Mouse (Mus musculus) lung, postnatal 0 days (tissue): ENCODE data around the gene Gm49711. TPM values are rescaled to one million over a fixed set of nuclear protein-coding genes. Genes with fewer than 3 reads are reported as not detected.

ENCODE experiments used
- ATAC-seq: fragments of 200-750 bp; cut with Nextera tagmentation; 2 replicates; pipeline ENCODE4 v1.8.0; 2017; ENCODE audit warnings: moderate library complexity
- DNase-seq: peaks from one replicate; pipeline ENCODE4 v3.0.0-alpha.2; 2016; ENCODE audit warnings: low spot score
- H3K27ac ChIP-seq: fragments of 300-500 bp; sonication (generic); 2 replicates; pipeline ENCODE4 v1.5.1; 2014; ENCODE audit warnings: antibody characterized with exemption, mild to moderate bottlenecking, low read length, mixed read lengths
- H3K27me3 ChIP-seq: fragments of 300-500 bp; sonication (generic); replicated peaks from 2 replicates; pipeline ENCODE4 v1.6.1; 2014; ENCODE audit warnings: low read length, mixed read lengths; ENCODE audit not compliant: insufficient read depth
- H3K36me3 ChIP-seq: fragments of 300-500 bp; sonication (generic); 2 replicates; pipeline ENCODE4 v1.6.1; 2014; ENCODE audit warnings: low read length, mixed read lengths; ENCODE audit not compliant: insufficient read depth
- H3K4me1 ChIP-seq: fragments of 300-500 bp; sonication (generic); 2 replicates; pipeline ENCODE4 v1.6.1; 2014; ENCODE audit warnings: antibody characterized with exemption, low read depth, low read length, mixed read lengths; ENCODE audit not compliant: insufficient read depth
- H3K4me2 ChIP-seq: fragments of 300-500 bp; sonication (generic); replicated peaks from 2 replicates; pipeline ENCODE4 v1.6.1; 2014; ENCODE audit warnings: low read depth, mild to moderate bottlenecking, low read length, moderate library complexity, mixed read lengths
- H3K4me3 ChIP-seq: fragments of 300-500 bp; sonication (generic); 2 replicates; pipeline ENCODE4 v1.5.1; 2014; ENCODE audit warnings: low read depth, low read length
- H3K9ac ChIP-seq: fragments of 300-500 bp; sonication (generic); replicated peaks from 2 replicates; pipeline ENCODE4 v1.6.1; 2014; ENCODE audit warnings: low read depth, mild to moderate bottlenecking
- H3K9me3 ChIP-seq: fragments of 300-500 bp; sonication (generic); 2 replicates; pipeline ENCODE4 v1.6.1; 2016; ENCODE audit warnings: low read length, mixed read lengths
- CTCF ChIP-seq: IDR thresholded peaks from 2 replicates; pipeline ENCODE4 v1.5.1; 2016; ENCODE audit warnings: antibody characterized with exemption, mild to moderate bottlenecking
- EP300 ChIP-seq: IDR thresholded peaks from 2 replicates; pipeline ENCODE4 v1.6.1; 2016; ENCODE audit warnings: antibody characterized with exemption, mild to moderate bottlenecking, control low read depth
- WGBS: fragments of 180-500 bp; shearing (Covaris S2); extraction: QIAGEN DNeasy Blood & Tissue Kit; methylation state at CpG from one replicate; pipeline ENCODE4 v1.1.7; 2014; 5-methylcytosine and 5-hydroxymethylcytosine counted together
- polyA plus RNA-seq: library from polyadenylated mRNA; unstranded; fragments of >200 nt; fragmentation: Nextera tagmentation; extraction: Ambion mirVana; gene quantifications from 2 replicates; pipeline ENCODE4 v1.2.1, GENCODE M21; 2015

Gm49711 gene
- 0.11 TPM in 1 of 2 replicates, not detected in the other for polyA plus RNA-seq

DNA sequence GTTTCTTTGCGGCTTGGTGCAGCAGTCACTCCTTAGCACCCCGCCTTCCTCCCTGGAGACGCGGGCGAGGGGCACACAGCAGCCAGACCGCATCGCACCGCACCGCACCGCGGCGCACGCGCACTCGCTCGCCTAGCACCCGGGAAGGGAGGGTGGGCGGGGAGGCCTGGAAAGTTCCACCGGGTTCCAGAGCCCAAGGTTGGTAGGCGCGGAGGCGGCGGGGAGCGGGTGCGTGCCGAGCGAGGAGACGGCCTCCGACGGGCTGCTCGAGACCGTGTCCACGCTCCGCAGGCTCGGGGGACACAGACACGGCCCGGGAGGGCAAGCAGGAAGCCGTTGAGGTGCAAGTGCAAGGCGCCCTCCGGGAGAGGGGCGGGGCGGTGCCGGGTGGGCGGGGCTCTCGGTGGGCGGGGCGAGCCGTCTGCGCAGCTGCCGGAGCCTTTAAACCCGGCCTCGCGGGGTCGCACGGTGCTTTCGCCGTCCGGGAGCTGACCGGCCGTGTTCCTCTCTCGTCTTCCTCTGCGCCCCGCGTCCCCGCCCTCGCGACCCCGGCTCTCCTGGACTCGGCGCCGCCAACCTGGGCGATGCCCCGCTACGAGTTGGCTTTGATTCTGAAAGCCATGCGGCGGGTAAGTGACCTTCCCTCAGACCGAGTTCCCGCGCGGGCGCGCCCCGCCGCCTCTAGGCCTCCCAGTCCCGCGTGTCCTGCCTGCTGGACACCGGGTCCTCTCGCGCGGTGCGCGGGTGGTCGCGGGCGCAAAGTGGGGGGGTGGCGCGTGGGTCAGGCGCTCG is at the start of gene Gm49711, which contains the start of the genes Mrps6 and Slc5a3:
Gene Gm49711, plus strand, starts transcription at position 465 of the 792 bp plus-strand sequence.
Gene Mrps6, plus strand, starts transcription at position 419 of the 792 bp plus-strand sequence.
Gene Slc5a3, plus strand, starts transcription at position 471 of the 792 bp plus-strand sequence.
- H3K9ac ChIP-seq = peak within 1 kb of the TSS; percentile 54
- 3% methylated on average over 65 of the region's 99 CpGs for WGBS
- H3K27ac ChIP-seq = no peak within 1 kb of the TSS
- TF ChIP-seq CTCF (peak; percentile 43; the same call in 1 of the 2 replicates), EP300 (no peak)
- no peaks in the 10 kb centered on the region for H3K36me3 ChIP-seq
- H3K4me1 ChIP-seq = 0 out of 2 replicates have a peak, but pooled peaks cover 3% of the 10 kb centered on the region
- H3K27me3 ChIP-seq = no peaks in the 10 kb centered on the region
- H3K4me3 ChIP-seq = peak within 1 kb of the TSS; percentile 86
- peaks cover 3% of the 10 kb centered on the region; the same call in 1 of the 2 replicates for H3K9me3 ChIP-seq
- peak within 1 kb of the TSS; percentile 99 for H3K4me2 ChIP-seq
- DNase-seq (peak; percentile 90), ATAC-seq (peak; percentile 96)

- Histone ChIP-seq H3K4me3 (no peak overlapping the region), H3K27ac (no peak overlapping the region), H3K9ac (no peak overlapping the region), H3K4me2 (no peak overlapping the region), H3K27me3 (no peaks in the 10 kb centered on the region), H3K36me3 (no peaks in the 10 kb centered on the region), H3K4me1 (no peaks in the 10 kb centered on the region), H3K9me3 (no peaks in the 10 kb centered on the region)
- no peak for DNase-seq
- no peak for TF ChIP-seq CTCF
- TF ChIP-seq EP300 = no peak
- WGBS = 88% methylated on average over 2 of the region's 2 CpGs
- no peak for ATAC-seq
Observed at GRCm38 (mm10) chr16:92009586-92009985, 48.5 kb upstream of the Gm49711 start.

DNA sequence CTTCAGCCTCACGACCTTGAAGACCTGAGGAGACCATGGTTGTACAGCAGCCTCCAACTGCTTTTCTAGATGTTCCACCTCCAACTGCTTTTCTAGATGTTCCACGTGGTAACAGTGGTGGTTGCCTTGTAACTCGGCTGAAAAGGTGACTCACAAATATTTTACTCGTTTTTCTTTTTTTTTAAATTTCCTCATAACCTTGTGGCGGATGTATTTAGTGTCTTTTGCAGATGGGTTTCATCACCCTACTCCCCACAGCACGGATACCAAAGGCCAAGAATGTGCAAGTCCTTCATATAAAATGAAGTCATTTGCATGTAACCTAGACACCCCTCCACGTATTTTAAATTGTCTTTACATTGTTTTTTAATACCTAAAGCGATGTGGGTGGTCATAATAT is 41.3 kb upstream of the Gm49711 start:
- DNase-seq (no peak), ATAC-seq (no peak)
- H3K9ac ChIP-seq = no peak overlapping the region

DNA sequence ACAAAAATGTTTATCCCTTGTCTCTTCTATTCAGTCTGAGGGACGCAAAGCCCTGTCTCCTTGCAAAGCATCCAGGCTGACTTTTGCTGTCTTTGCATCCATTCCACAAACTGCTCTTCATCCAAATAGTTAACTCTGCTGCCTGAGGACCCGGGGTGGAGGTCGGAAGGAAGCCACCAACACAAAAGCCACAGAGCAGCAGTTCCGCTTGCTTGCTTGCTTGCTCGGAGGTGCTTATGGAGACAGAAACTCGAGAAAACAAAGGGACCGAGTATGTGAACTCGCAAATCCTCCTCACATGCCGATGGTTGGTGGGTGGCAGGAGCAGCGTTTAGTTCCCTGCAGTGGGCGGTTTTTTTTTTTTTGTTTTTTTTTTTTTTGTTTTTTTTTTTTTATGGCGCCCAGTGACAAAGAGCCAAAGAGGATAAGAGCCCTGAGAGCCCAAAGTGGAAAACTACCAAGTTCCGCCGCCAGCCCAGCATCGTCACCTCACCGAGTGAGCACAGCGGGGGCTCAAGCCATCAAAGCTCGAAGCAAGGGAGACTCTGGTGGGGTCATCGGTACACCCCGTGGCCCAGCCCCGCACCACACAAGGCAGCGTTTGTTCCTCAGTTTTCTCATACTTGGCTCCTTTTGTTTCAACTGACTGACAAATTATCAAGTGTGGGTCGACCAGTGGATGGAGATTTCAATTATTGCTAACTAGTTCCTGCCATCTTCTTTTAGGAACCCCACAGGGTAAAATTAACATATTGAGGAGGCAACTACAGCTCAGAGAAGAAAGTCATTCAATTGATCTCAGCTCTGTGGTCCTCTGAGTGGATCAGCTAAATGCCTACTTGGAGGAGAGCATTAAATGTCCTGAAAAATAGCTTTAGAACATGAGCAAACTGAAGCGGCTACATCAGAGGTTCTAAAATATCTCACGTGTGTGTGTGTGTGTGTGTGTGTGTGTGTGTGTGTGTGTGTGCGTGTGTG is 38.7 kb upstream of the Gm49711 start:
- Histone ChIP-seq H3K27me3 (0 out of 2 replicates have a peak, but pooled peaks cover 3% of the 10 kb centered on the region), H3K4me2 (peak overlapping the region; percentile 55), H3K36me3 (no peaks in the 10 kb centered on the region), H3K9ac (0 out of 2 replicates have a peak overlapping the region, but pooled peaks have one; percentile 19), H3K4me3 (peak overlapping the region; percentile 34), H3K27ac (no peak overlapping the region), H3K9me3 (no peaks in the 10 kb centered on the region), H3K4me1 (no peaks in the 10 kb centered on the region)
- WGBS = 8% methylated on average over 26 of the region's 26 CpGs
- ATAC-seq (peak; percentile 26), DNase-seq (peak; percentile 32)
- TF ChIP-seq CTCF = no peak
- TF ChIP-seq EP300 = no peak

More for the DNA sequence above, 41.3 kb upstream of the Gm49711 start:
- no peaks in the 10 kb centered on the region for H3K9me3 ChIP-seq
- TF ChIP-seq EP300 (no peak), CTCF (no peak)
- H3K27ac ChIP-seq = no peak overlapping the region
- no peak overlapping the region for H3K4me2 ChIP-seq
- H3K4me1 ChIP-seq = no peaks in the 10 kb centered on the region
- H3K36me3 ChIP-seq = no peaks in the 10 kb centered on the region
- 78% methylated on average over 8 of the region's 8 CpGs for WGBS
- H3K4me3 ChIP-seq = no peak overlapping the region
- 0 out of 2 replicates have a peak, but pooled peaks cover 3% of the 10 kb centered on the region for H3K27me3 ChIP-seq

DNA sequence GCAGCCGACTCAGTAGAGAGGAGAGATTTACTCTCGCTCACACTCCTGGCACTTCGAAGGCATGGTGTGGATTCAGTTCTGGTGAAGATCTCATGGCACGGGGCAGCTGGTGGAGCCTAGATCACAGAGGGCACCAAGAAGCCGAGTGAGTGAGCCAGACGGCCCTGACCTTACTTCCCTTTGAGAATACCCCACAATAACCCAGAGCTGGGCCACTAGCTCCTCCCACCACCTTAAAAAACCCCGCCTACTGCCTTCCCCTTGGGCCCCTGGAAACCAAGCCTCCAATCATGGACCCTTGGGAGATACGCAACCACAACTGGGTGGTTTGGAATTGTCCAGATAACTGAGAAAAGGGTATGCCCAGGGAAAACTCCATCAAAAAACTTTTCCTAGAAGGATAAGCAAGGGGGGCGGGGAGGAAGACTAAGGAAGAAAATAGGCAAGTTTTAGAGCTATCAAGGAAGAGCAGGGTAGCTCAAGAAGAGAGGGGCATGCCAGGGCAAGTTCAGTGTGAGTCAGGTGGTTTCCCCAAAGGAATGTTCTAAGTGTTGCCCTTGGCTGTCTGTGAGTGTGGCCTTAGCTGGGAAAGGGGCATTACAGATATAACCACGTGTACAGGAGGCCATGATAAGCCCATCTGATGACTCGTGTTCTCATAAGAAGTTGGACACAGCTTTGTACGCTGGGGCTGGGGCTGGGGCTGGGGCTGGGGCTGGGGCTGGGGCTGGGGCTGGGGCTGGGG is 36.3 kb upstream of the Gm49711 start:
- ATAC-seq (no peak), DNase-seq (no peak)
- TF ChIP-seq CTCF (no peak), EP300 (no peak)
- H3K4me1 ChIP-seq = no peaks in the 10 kb centered on the region
- no peak overlapping the region for H3K9ac ChIP-seq
- no peaks in the 10 kb centered on the region for H3K9me3 ChIP-seq
- H3K27ac ChIP-seq = no peak overlapping the region
- no peaks in the 10 kb centered on the region for H3K36me3 ChIP-seq
- WGBS = 76% methylated on average over 12 of the region's 12 CpGs
- H3K4me2 ChIP-seq = no peak overlapping the region
- H3K27me3 ChIP-seq = 0 out of 2 replicates have a peak, but pooled peaks cover 3% of the 10 kb centered on the region
- no peak overlapping the region for H3K4me3 ChIP-seq
